Mouse (Mus musculus) limb, embryonic 14.5 days (tissue): ENCODE results near the gene Dffa. TPM values are rescaled to one million over a fixed set of nuclear protein-coding genes. Genes with fewer than 3 reads are reported as not detected.

Experiments
- ATAC-seq: fragments of 200-750 bp; cut with Nextera tagmentation; 2 replicates; pipeline ENCODE4 v1.8.0; 2017; ENCODE audit warnings: low read depth, moderate number of reproducible peaks, moderate TSS enrichment; ENCODE audit not compliant: low FRiP score
- DNase-seq: peaks from one replicate; pipeline ENCODE4 v3.0.0-alpha.2; 2015; ENCODE audit warnings: low spot score
- H3K27ac ChIP-seq: fragments of 300-500 bp; sonication (generic); replicated peaks from 2 replicates; pipeline ENCODE4 v1.5.1; 2014; ENCODE audit warnings: low read depth, mild to moderate bottlenecking, low read length, moderate library complexity, mixed read lengths
- H3K27me3 ChIP-seq: fragments of 300-500 bp; sonication (generic); 2 replicates; pipeline ENCODE4 v1.6.1; 2014; ENCODE audit warnings: low read length, mixed read lengths; ENCODE audit not compliant: control insufficient read depth, insufficient read depth
- H3K36me3 ChIP-seq: fragments of 300-500 bp; sonication (generic); 2 replicates; pipeline ENCODE4 v1.6.1; 2014; ENCODE audit warnings: mild to moderate bottlenecking, low read length, moderate library complexity, mixed read lengths; ENCODE audit not compliant: control insufficient read depth, insufficient read depth
- H3K4me1 ChIP-seq: fragments of 300-500 bp; sonication (generic); 2 replicates; pipeline ENCODE4 v1.6.1; 2014; ENCODE audit warnings: antibody characterized with exemption, low read length, mixed read lengths; ENCODE audit not compliant: control insufficient read depth, insufficient read depth
- H3K4me2 ChIP-seq: fragments of 300-500 bp; sonication (generic); replicated peaks from 2 replicates; pipeline ENCODE4 v1.6.1; 2014; ENCODE audit warnings: low read depth, mild to moderate bottlenecking, low read length, moderate library complexity; ENCODE audit not compliant: severe bottlenecking
- H3K4me3 ChIP-seq: fragments of 300-500 bp; sonication (generic); replicated peaks from 2 replicates; pipeline ENCODE4 v1.5.1; 2014; ENCODE audit warnings: low read length
- H3K9ac ChIP-seq: fragments of 300-500 bp; sonication (generic); 2 replicates; pipeline ENCODE4 v1.6.1; 2014; ENCODE audit warnings: mild to moderate bottlenecking, low read depth, low read length, moderate library complexity; ENCODE audit not compliant: severe bottlenecking
- H3K9me3 ChIP-seq: fragments of 300-500 bp; sonication (generic); 2 replicates; pipeline ENCODE4 v1.6.1; 2016; ENCODE audit warnings: low read length; ENCODE audit not compliant: control insufficient read depth
- POLR2A ChIP-seq: fragments of 200-500 bp; IDR thresholded peaks from 2 replicates; pipeline ENCODE4 v1.8.0; 2012; ENCODE audit warnings: inconsistent platforms, mild to moderate bottlenecking, moderate library complexity, borderline replicate concordance; ENCODE audit not compliant: insufficient read depth, insufficient read length; ENCODE audit errors: extremely low read depth
- WGBS: fragments of 180-500 bp; shearing (Covaris S2); extraction: QIAGEN DNeasy Blood & Tissue Kit; methylation state at CpG from one replicate; pipeline ENCODE4 v1.1.7; 2014; 5-methylcytosine and 5-hydroxymethylcytosine counted together
- polyA plus RNA-seq, 2 experiments: library from polyadenylated mRNA; depleted of rRNA in 1 of 2; stranded (reverse) in 1 of 2; unstranded in 1 of 2; fragments of >200 nt; fragmentation: Nextera tagmentation in 1 of 2; extraction: Ambion mirVana in 1 of 2; gene quantifications; 2 replicates each; pipeline versions ENCODE4 v1.2.1 to v1.2.3; 2012 to 2014

Dffa gene
- polyA plus RNA-seq (2012; rRNA removed) = 31.9 and 33.6 TPM in 2 replicates
- 27.0 and 27.6 TPM in 2 replicates for polyA plus RNA-seq (2014; fragmentation: Nextera tagmentation; extraction: Ambion mirVana)

DNA sequence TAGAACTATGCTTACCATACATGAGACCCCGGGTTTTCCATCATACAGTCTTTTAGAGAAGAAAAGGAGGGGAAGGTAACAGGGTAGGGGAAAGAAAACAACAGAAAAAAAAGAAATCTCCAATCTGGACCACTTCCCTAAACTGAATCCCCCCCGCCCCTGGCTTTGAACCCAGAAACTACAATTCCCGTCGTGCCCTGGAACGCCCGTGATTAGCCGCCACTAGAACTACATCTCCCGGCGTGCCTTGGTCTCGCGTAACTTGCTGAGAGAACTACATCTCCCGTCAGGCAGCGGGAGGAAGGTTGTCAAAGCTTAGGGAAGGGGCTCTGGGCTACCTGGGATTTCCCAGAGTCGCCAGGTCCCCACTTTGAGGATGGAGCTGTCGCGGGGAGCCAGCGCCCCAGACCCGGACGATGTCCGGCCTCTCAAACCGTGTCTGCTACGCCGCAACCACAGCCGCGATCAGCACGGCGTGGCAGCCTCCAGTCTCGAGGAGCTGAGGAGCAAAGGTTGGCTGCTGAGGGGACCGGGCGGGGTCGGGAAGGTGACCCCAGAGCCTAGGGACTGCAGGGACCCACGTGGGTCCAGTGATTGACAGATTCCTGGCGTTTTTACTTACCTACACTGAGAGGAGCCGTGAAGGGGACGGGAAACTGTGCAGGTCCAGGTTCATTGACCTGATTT, at the start of gene Dffa:
Gene Dffa, plus strand, starts transcription at position 272 of the 687 bp plus-strand sequence.
- WGBS = under 1% methylated on average over 35 of the region's 35 CpGs
- Histone ChIP-seq H3K27ac (no peak within 1 kb of the TSS), H3K36me3 (peaks cover 8% of the 10 kb centered on the region), H3K27me3 (no peaks in the 10 kb centered on the region), H3K4me3 (peak within 1 kb of the TSS; percentile 72), H3K4me1 (peaks cover 7% of the 10 kb centered on the region), H3K4me2 (peak within 1 kb of the TSS; percentile 86), H3K9ac (peak within 1 kb of the TSS; percentile 84), H3K9me3 (no peaks in the 10 kb centered on the region)
- DNase-seq (peak; percentile 92), ATAC-seq (peak; percentile 78)
- no peak; the same call in 1 of the 2 replicates for TF ChIP-seq POLR2A

DNA sequence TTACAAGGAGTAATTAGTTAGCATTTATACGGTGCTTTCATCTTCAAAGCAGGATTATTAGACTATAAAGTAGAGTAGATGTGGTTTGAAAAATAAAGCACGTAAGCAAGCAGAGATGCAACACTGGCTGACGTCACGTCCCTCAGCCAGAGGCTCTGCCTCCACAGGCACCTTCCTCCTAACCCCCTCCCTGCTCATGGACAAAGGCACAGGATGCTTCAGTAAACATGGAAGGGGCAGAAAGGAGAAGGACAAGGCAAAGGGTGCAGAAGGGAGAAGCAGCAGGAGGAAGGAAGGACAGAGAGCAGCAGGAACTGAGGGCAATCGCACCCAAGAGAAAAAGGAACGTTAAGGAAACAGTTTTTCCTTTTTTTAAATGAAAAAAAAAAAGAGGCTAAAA, 48.1 kb upstream of the Dffa start:
- 49% methylated on average over 6 of the region's 6 CpGs for WGBS
- no peaks in the 10 kb centered on the region for H3K27me3 ChIP-seq
- H3K9ac ChIP-seq = no peak overlapping the region
- peaks cover 20% of the 10 kb centered on the region for H3K4me1 ChIP-seq
- no peaks in the 10 kb centered on the region for H3K9me3 ChIP-seq
- H3K4me2 ChIP-seq = no peak overlapping the region
- TF ChIP-seq POLR2A = no peak
- no peaks in the 10 kb centered on the region for H3K36me3 ChIP-seq
- no peak for DNase-seq
- ATAC-seq = no peak
- H3K27ac ChIP-seq = no peak overlapping the region
- no peak overlapping the region for H3K4me3 ChIP-seq

DNA sequence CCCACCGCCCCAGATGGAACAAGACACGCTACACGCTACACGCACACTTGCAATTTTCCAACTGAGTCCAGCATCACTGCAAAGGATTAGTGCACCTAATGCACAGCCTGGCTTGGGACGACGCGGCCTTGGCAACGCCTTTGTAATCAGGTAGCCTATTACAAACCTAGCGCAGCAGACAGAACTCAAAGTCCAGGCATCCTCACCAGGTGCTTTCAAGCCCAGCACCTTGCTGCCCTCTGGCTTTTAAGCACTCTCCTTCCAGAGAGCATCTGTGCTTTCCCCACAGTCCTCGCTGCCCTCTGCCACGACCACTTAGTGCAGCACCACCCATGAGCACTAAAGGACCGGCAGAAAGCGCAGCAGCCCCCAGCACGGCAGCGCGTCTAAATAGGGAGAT, 47.0 kb upstream of the Dffa start:
- H3K4me3 ChIP-seq = no peak overlapping the region
- ATAC-seq (no peak), DNase-seq (no peak)
- H3K9ac ChIP-seq = no peak overlapping the region
- WGBS = 65% methylated on average over 16 of the region's 16 CpGs
- H3K4me2 ChIP-seq = no peak overlapping the region
- H3K4me1 ChIP-seq = peaks cover 24% of the 10 kb centered on the region
- no peaks in the 10 kb centered on the region for H3K9me3 ChIP-seq
- no peak for TF ChIP-seq POLR2A
- no peak overlapping the region for H3K27ac ChIP-seq
- no peaks in the 10 kb centered on the region for H3K36me3 ChIP-seq
- no peaks in the 10 kb centered on the region for H3K27me3 ChIP-seq

DNA sequence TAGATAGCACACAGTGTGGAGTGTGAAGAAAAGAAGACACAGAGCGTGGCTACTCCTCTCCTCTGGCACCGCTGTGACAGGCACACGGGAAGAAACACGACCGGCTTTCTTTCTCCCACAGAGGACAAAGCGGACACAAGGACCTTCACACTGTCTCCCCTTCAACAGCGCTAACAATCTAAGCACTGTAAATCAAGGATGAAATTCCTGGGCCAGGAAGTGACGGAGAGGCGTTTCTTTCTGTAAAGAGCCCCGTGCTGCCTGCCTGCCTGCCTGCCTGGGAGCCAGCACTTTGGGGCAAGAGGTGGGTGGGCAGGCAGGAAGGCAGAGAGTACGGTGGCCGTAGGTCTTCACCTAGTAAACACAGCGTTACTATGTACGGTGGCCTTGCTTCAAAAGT, 46.5 kb upstream of the Dffa start:
- Histone ChIP-seq H3K4me3 (no peak overlapping the region), H3K9me3 (no peaks in the 10 kb centered on the region), H3K27ac (no peak overlapping the region), H3K4me2 (no peak overlapping the region), H3K36me3 (no peaks in the 10 kb centered on the region), H3K4me1 (peaks cover 24% of the 10 kb centered on the region), H3K9ac (no peak overlapping the region), H3K27me3 (no peaks in the 10 kb centered on the region)
- DNase-seq = no peak
- ATAC-seq = no peak
- WGBS = 42% methylated on average over 14 of the region's 14 CpGs
- TF ChIP-seq POLR2A = no peak

DNA sequence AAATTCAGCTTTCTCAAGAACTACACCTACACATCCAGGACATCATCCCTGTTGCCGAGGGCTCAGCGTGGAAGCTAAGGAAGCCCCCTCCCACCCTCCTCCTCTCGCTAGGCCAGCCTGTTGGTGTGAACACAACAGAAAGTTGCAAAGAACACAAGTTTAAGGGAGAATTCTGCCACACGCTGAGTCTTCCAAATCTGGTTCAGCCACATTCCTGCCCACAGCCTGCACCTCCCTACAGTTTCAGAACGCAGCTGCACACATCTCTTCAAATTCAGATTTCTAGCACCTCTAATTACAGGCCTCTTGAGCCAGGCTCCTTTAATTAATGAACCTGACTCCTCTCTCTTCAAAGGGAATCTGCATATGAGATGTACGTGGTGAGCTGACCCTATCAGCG, 45.6 kb upstream of the Dffa start:
- H3K4me2 ChIP-seq = no peak overlapping the region
- WGBS = 50% methylated on average over 7 of the region's 7 CpGs
- no peaks in the 10 kb centered on the region for H3K27me3 ChIP-seq
- ATAC-seq (no peak), DNase-seq (no peak)
- TF ChIP-seq POLR2A = no peak
- H3K27ac ChIP-seq = no peak overlapping the region
- H3K9ac ChIP-seq = no peak overlapping the region
- H3K36me3 ChIP-seq = no peaks in the 10 kb centered on the region
- peaks cover 24% of the 10 kb centered on the region for H3K4me1 ChIP-seq
- no peak overlapping the region for H3K4me3 ChIP-seq
- no peaks in the 10 kb centered on the region for H3K9me3 ChIP-seq

DNA sequence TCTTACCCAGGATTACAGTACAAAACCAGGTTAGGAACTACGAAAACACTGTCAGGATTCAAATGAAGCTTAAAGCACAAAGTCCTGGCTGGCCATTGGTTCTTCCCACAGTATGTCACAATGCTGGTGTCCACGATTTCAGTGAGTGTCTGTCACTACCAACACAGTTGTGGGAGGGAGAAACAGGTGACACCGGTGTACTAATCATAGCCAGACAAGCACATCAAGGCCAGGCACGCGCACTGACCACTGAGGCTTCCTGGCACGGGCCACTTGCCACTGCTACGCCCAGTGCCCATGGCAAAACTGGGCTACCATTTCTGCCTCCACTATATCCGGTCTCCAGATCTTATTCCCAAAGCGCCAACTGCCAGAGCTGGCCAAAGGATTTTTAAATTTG, 44.2 kb upstream of the Dffa start:
- H3K4me3 ChIP-seq = no peak overlapping the region
- 88% methylated on average over 9 of the region's 9 CpGs for WGBS
- no peaks in the 10 kb centered on the region for H3K36me3 ChIP-seq
- no peak for TF ChIP-seq POLR2A
- H3K27ac ChIP-seq = no peak overlapping the region
- H3K27me3 ChIP-seq = no peaks in the 10 kb centered on the region
- H3K4me1 ChIP-seq = peaks cover 20% of the 10 kb centered on the region
- no peak overlapping the region for H3K4me2 ChIP-seq
- H3K9me3 ChIP-seq = no peaks in the 10 kb centered on the region
- ATAC-seq (no peak), DNase-seq (no peak)
- H3K9ac ChIP-seq = no peak overlapping the region
